In genomic region chr10:42152426-42153205, GRCm38 (mm10) we compare ENCODE assay signal across 8 mouse cellular contexts.
A peak's percentile ranks its signal among the peaks of the same experiment; 100 is the strongest.
DNase-seq lines count a peak whose midpoint lies in the region.

No protein-coding gene starts in this region.

- DNase-seq in gastrocnemius, postnatal 10 days: peak; percentile 26
- no peak for DNase-seq in gastrocnemius, adult 8-10 months (ENCODE audit: low spot score in 2 of 2)
- peak; percentile 78 for DNase-seq in MN1 (ENCODE audit: low spot score)
- DNase-seq in embryo, embryonic 11 days: peak; percentile 49
- DNase-seq in layer of hippocampus, postnatal 25 days (ENCODE audit: extremely low spot score in 1 of 2, low spot score in 1 of 2): peak; percentile 12 to 23
- DNase-seq in right cerebral cortex, adult 2 months (ENCODE audit: low spot score in 2 of 2): peak; percentile 23 to 33
- DNase-seq in lung, postnatal 10 days: no peak
- DNase-seq in lung, postnatal 4 days: no peak

Comparison
In these comparisons a context has a peak if more than half of its experiments do, and no peak if none do; other contexts are left out.
1. DNase-seq: peak in gastrocnemius, postnatal 10 days (single experiment), MN1 (single experiment), embryo, embryonic 11 days (single experiment), layer of hippocampus, postnatal 25 days (2 of 2) and right cerebral cortex, adult 2 months (2 of 2); none in gastrocnemius, adult 8-10 months (0 of 2), lung, postnatal 10 days (single experiment) and lung, postnatal 4 days (0 of 2).